Mouse (Mus musculus) A20 (cell line): ENCODE results near the gene 4930519P11Rik.

Source experiments
- DNase-seq: peaks from one replicate; pipeline ENCODE4 v3.0.0-alpha.2; 2011; ENCODE audit warnings: low read depth, low spot score

Gene 4930519P11Rik

GRCm38 (mm10) chr2:154583906-154584872 is 29.0 kb downstream of the 4930519P11Rik start:
- DNase-seq = no peak

DNA sequence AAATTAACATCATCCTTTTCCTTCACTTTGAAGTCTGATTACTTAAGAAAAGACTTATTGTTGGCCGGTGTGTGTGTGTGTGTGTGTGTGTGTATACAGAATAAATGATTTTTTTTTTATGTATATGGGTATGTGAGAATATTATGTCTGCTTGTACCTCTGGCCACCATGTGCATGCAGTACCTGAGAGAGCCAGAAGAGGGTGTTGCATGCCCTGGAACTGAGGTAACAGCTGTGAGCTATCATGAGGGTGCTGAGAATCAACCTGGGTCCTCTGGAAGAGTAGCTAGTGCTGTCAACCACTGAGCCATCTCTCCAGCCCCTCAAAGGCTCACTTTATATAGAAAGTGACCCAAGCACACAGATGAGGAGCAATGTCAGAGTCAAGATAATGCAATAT is 31.8 kb downstream of the 4930519P11Rik start:
- DNase-seq = no peak

DNA sequence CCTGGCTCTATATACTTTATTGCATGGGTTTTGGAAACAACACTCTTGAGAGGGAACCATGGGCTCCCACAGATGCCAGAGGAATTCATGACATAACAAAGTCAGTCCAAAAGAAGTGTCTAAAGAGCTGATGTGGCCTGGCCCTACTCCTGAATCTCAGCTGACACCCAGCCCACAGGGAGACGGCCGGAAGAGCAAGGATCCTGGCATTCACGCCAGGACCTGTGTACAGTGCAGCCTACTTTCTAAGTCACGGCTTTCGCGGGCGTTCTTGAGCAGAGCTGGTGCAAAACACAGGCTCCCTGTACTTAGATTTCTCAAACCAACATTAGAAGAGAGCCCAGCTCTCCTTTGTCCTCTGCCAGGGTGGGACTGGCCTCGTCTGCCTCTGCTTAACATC is 32.7 kb downstream of the 4930519P11Rik start:
- DNase-seq = no peak

DNA sequence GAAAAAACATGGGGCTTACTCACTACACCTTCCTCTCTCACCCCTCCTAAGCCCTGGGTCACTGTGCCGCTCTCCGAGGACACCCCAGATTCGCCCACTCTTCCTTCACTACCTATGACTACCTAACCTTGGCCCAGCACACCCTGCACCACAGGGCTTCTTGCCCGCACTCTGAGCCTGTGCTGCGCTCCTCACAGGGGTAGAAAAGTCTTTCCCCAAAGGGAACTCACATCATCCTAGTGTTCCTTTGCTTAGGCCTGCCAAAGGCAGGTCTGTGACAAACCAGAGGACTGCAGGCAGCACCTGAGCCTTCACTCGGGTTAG is 35.5 kb downstream of the 4930519P11Rik start:
- DNase-seq = peak; percentile 24

GRCm38 (mm10) chr2:154576876-154577743 is 36.1 kb downstream of the 4930519P11Rik start:
- DNase-seq = peak; percentile 88

DNA sequence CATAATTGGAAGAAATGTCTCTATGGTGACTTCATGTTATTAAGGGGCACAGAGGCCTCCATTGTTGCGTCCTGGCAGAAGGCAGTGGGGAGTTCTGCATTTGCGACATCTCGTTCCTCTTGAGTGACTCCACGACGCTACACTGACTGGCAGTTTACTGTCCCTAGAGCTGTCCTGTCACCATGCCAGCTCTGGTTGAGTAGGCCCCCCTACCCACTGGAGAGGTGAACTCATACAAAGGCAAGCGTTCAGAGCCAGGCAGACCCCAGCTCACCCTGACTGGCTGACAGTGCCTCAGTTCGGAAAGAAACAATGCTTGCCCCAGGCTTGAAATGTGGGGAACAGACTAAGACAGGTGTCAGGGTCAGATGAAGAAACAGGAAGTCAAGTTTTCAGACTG is 39.0 kb downstream of the 4930519P11Rik start:
- DNase-seq = peak; percentile 94

GRCm38 (mm10) chr2:154572996-154573395 is 40.2 kb downstream of the 4930519P11Rik start:
- DNase-seq = no peak

- no peak for DNase-seq
Observed at GRCm38 (mm10) chr2:154571976-154572375, 41.3 kb downstream of the 4930519P11Rik start.

DNA sequence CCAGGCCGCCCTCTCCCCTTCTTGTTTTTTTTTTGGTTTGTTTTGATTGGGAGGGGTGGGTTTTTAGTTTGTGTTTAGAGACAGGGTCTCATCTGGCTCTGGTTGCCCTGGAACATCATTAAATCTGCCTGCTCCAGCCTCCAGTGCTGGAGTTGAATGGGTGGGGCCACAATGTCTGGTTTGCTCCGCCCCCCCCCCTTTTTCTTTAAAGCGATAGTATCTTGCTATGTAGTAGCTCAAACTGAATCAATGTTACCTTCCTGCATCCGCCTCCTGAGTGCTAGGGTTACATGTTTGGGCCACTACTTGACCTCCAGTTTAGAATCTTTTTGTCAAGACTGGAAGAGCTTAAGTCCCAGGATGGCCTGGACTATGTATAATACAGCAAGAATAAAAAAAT is 42.0 kb downstream of the 4930519P11Rik start:
- DNase-seq = peak; percentile 61

DNA sequence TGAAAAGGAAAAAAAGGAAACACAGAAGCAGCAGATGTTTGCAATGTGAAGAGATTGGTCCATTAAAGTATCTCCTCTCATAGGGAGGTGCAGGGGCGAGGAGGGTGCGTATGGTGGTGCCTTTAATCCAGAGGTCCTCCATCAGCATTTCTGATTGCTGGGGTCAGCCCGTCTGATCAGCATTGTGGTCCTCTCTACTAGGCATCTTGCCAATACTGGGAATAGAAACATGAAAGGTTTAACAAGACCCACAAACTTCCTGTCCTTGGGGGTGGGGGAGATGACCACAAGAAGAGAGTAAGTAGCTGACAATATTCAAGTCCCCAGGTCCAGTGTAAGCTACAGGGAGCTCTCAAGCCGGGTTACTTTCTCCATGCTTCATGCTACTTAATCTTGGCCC is 42.6 kb downstream of the 4930519P11Rik start:
- peak; percentile 66 for DNase-seq

DNA sequence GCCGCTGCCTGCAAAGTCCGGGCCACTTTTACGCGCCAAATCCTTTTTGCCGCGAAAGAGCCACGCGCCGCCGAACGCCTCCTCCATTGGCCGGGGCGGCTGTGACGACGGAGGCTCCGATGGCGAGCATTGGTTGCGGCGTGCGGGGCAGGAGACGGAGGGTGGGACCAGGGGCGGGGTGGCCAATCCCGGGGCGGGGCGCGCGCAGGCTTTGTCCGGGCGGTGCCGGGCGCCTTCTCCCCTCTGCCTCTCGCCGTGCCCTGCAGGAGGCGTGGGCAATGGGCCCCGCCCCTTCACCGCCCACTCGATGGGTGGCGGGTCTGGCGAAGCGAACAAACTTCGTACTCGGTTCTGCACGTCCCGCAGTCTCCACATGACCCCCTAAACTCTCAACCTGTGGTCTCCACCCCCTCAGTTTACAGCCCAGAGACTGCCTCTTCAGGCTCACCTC is 43.4 kb downstream of the 4930519P11Rik start, which contains the start of gene E2f1:
E2f1 (minus strand) TSS at position 57 of the 451 bp plus-strand sequence.
- peak; percentile 99 for DNase-seq

- peak; percentile 92 for DNase-seq
Observed at GRCm38 (mm10) chr2:154569071-154569748, 44.0 kb downstream of the 4930519P11Rik start.

GRCm38 (mm10) chr2:154568329-154569070 is 44.7 kb downstream of the 4930519P11Rik start:
- DNase-seq = no peak

- DNase-seq = no peak
Observed at GRCm38 (mm10) chr2:154567766-154568165, 45.5 kb downstream of the 4930519P11Rik start.

DNA sequence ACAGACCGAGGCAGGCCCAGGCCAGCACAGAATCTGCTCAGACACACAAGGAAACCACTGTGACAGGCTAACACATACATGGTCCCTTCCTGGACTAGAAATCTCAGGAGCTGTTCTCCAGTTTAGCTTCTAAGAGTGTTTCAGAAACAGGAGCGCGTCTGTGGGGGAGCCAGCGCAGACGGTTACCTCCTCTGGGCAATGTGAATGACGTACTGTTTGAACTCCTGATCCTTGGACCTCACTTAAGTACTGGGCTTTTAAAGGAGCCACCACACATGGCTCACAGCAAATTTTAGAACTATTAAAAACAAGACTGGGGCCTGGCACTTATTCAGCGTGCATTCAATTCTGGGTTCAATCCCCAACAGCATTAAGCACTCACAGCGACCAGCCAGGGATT is 46.6 kb downstream of the 4930519P11Rik start:
- DNase-seq = no peak

- DNase-seq = no peak
Observed at GRCm38 (mm10) chr2:154565562-154565961, 47.7 kb downstream of the 4930519P11Rik start.

DNA sequence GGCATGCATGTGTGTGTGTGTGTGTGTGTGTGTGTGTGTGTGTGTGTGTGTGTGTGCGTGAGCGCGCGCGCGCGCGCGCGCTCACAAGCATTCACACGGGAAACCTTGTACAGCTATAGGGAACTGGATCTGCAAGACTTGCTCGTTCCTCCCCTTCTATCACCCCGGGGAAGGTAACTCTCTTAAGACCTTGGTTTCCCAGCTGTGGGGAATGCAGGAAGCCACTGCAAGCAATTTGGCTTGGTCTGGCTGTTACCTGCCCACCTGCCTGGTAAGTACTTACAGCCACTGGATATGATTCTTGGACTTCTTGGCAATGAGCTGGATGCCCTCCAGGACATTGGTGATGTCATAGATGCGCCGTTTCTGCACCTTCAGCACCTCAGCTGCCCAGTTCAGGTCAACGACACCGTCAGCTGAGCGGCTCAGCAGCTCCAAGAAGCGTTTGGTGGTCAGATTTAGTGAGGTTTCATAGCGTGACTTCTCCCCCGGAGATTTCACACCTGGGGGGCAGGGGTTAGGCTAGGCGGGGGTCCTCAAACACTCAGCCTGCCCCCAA is 49.5 kb downstream of the 4930519P11Rik start:
- DNase-seq = no peak
